Mouse (Mus musculus) hindbrain, embryonic 10.5 days (tissue): Measurements from ENCODE around the gene Antxr2. TPM values are rescaled to one million over a fixed set of nuclear protein-coding genes. Genes with fewer than 3 reads are reported as not detected.

Source experiments
- DNase-seq: peaks from one replicate; pipeline ENCODE4 v3.0.0-alpha.2; 2017; ENCODE audit warnings: low spot score
- H3K27ac ChIP-seq: fragments of 300-500 bp; sonication (generic); 2 replicates; pipeline ENCODE4 v1.5.1; 2016; ENCODE audit warnings: mild to moderate bottlenecking, moderate library complexity
- H3K27me3 ChIP-seq: fragments of 300-500 bp; sonication (generic); 2 replicates; pipeline ENCODE4 v1.6.1; 2016; ENCODE audit warnings: mild to moderate bottlenecking; ENCODE audit not compliant: poor library complexity, insufficient read depth, severe bottlenecking
- H3K36me3 ChIP-seq: fragments of 300-500 bp; sonication (generic); 2 replicates; pipeline ENCODE4 v1.6.1; 2016; ENCODE audit warnings: mild to moderate bottlenecking, moderate library complexity
- H3K4me1 ChIP-seq: fragments of 300-500 bp; sonication (generic); replicated peaks from 2 replicates; pipeline ENCODE4 v1.6.1; 2016; ENCODE audit warnings: mild to moderate bottlenecking
- H3K4me3 ChIP-seq: fragments of 300-500 bp; sonication (generic); 2 replicates; pipeline ENCODE4 v1.5.1; 2016; ENCODE audit warnings: mild to moderate bottlenecking, moderate library complexity
- H3K9me3 ChIP-seq: fragments of 300-500 bp; sonication (generic); 2 replicates; pipeline ENCODE4 v1.6.1; 2016; ENCODE audit warnings: mild to moderate bottlenecking, moderate library complexity
- WGBS: fragments of 180-500 bp; shearing (Covaris S2); methylation state at CpG from one replicate; pipeline ENCODE4 v1.1.7; 2016; 5-methylcytosine and 5-hydroxymethylcytosine counted together
- polyA plus RNA-seq: library from polyadenylated mRNA; unstranded; fragments of >200 nt; fragmentation: Nextera tagmentation; extraction: Ambion mirVana; gene quantifications from 2 replicates; pipeline ENCODE4 v1.2.1, GENCODE M21; 2016

The Antxr2 gene
- polyA plus RNA-seq, 1 experiment from 2014 or later, result 10.1 TPM

GRCm38 (mm10) chr5:97947261-97947660 lies 83.6 kb downstream of the Antxr2 start:
- Histone ChIP-seq H3K27me3 (no peaks in the 10 kb centered on the region), H3K36me3 (peaks cover 14% of the 10 kb centered on the region), H3K9me3 (no peaks in the 10 kb centered on the region), H3K4me1 (no peaks in the 10 kb centered on the region), H3K27ac (no peak overlapping the region), H3K4me3 (no peak overlapping the region)
- WGBS, result 76% methylated on average over 3 of the region's 3 CpGs
- DNase-seq, result no peak

- no peaks in the 10 kb centered on the region for H3K4me1 ChIP-seq
- H3K27me3 ChIP-seq, result no peaks in the 10 kb centered on the region
- 92% methylated on average over 4 of the region's 4 CpGs for WGBS
- no peak overlapping the region for H3K4me3 ChIP-seq
- H3K27ac ChIP-seq, result no peak overlapping the region
- no peak for DNase-seq
- peaks cover 14% of the 10 kb centered on the region for H3K36me3 ChIP-seq
- no peaks in the 10 kb centered on the region for H3K9me3 ChIP-seq
Measured at GRCm38 (mm10) chr5:97946236-97946635, 84.6 kb downstream of the Antxr2 start.

GRCm38 (mm10) chr5:97935140-97936129 lies 95.4 kb downstream of the Antxr2 start:
- Histone ChIP-seq H3K4me1 (peaks cover 9% of the 10 kb centered on the region), H3K4me3 (peak overlapping the region; percentile 65), H3K27me3 (peaks cover 27% of the 10 kb centered on the region), H3K9me3 (no peaks in the 10 kb centered on the region), H3K27ac (peak overlapping the region; percentile 72), H3K36me3 (no peaks in the 10 kb centered on the region; the same call in 1 of the 2 replicates)
- peak; percentile 50 for DNase-seq
- WGBS, result 2% methylated on average over 56 of the region's 56 CpGs

- DNase-seq, result no peak
- Histone ChIP-seq H3K27ac (no peak overlapping the region), H3K4me1 (no peaks in the 10 kb centered on the region), H3K4me3 (no peak overlapping the region), H3K9me3 (no peaks in the 10 kb centered on the region), H3K27me3 (no peaks in the 10 kb centered on the region), H3K36me3 (no peaks in the 10 kb centered on the region)
- 89% methylated on average over 11 of the region's 11 CpGs for WGBS
Measured at GRCm38 (mm10) chr5:97917654-97918053, 113.2 kb downstream of the Antxr2 start.

GRCm38 (mm10) chr5:97914890-97915289 lies 116.0 kb downstream of the Antxr2 start:
- H3K27ac ChIP-seq, result no peak overlapping the region
- no peaks in the 10 kb centered on the region for H3K4me1 ChIP-seq
- H3K4me3 ChIP-seq, result no peak overlapping the region
- H3K9me3 ChIP-seq, result no peaks in the 10 kb centered on the region
- H3K36me3 ChIP-seq, result no peaks in the 10 kb centered on the region
- no peaks in the 10 kb centered on the region for H3K27me3 ChIP-seq
- 84% methylated on average over 2 of the region's 2 CpGs for WGBS
- no peak for DNase-seq

- no peak for DNase-seq
- Histone ChIP-seq H3K4me1 (no peaks in the 10 kb centered on the region), H3K4me3 (no peak overlapping the region), H3K27me3 (no peaks in the 10 kb centered on the region), H3K9me3 (no peaks in the 10 kb centered on the region), H3K36me3 (no peaks in the 10 kb centered on the region), H3K27ac (no peak overlapping the region)
- WGBS, result 93% methylated on average over 6 of the region's 6 CpGs
Measured at GRCm38 (mm10) chr5:97913901-97914300, 116.9 kb downstream of the Antxr2 start.

GRCm38 (mm10) chr5:97907482-97907881 lies 123.4 kb downstream of the Antxr2 start:
- DNase-seq, result no peak
- no peaks in the 10 kb centered on the region for H3K36me3 ChIP-seq
- no peaks in the 10 kb centered on the region for H3K4me1 ChIP-seq
- H3K4me3 ChIP-seq, result no peak overlapping the region
- 78% methylated on average over 6 of the region's 6 CpGs for WGBS
- no peaks in the 10 kb centered on the region for H3K9me3 ChIP-seq
- no peak overlapping the region for H3K27ac ChIP-seq
- no peaks in the 10 kb centered on the region for H3K27me3 ChIP-seq

GRCm38 (mm10) chr5:97906537-97907266 lies 124.1 kb downstream of the Antxr2 start:
- H3K9me3 ChIP-seq, result no peaks in the 10 kb centered on the region
- no peaks in the 10 kb centered on the region for H3K4me1 ChIP-seq
- WGBS, result 80% methylated on average over 13 of the region's 13 CpGs
- H3K27ac ChIP-seq, result no peak overlapping the region
- no peak overlapping the region for H3K4me3 ChIP-seq
- DNase-seq, result peak; percentile 6
- no peaks in the 10 kb centered on the region for H3K27me3 ChIP-seq
- H3K36me3 ChIP-seq, result no peaks in the 10 kb centered on the region

- Histone ChIP-seq H3K27ac (no peak overlapping the region), H3K4me1 (no peaks in the 10 kb centered on the region), H3K27me3 (no peaks in the 10 kb centered on the region), H3K4me3 (no peak overlapping the region), H3K9me3 (no peaks in the 10 kb centered on the region), H3K36me3 (no peaks in the 10 kb centered on the region)
- 86% methylated on average over 3 of the region's 3 CpGs for WGBS
- no peak for DNase-seq
Measured at GRCm38 (mm10) chr5:97905856-97906255, 125.0 kb downstream of the Antxr2 start.

- Histone ChIP-seq H3K36me3 (no peaks in the 10 kb centered on the region), H3K4me3 (no peak overlapping the region), H3K9me3 (no peaks in the 10 kb centered on the region), H3K27me3 (no peaks in the 10 kb centered on the region), H3K4me1 (no peaks in the 10 kb centered on the region), H3K27ac (no peak overlapping the region)
- 94% methylated on average over 7 of the region's 7 CpGs for WGBS
- DNase-seq, result no peak
Measured at GRCm38 (mm10) chr5:97901096-97901495, 129.7 kb downstream of the Antxr2 start.

- H3K9me3 ChIP-seq, result peaks cover 6% of the 10 kb centered on the region; the same call in 1 of the 2 replicates
- no peak overlapping the region for H3K27ac ChIP-seq
- no peak overlapping the region for H3K4me3 ChIP-seq
- H3K36me3 ChIP-seq, result peaks cover 3% of the 10 kb centered on the region
- no peak for DNase-seq
- WGBS, result 76% methylated on average over 5 of the region's 5 CpGs
- H3K4me1 ChIP-seq, result no peaks in the 10 kb centered on the region
- H3K27me3 ChIP-seq, result no peaks in the 10 kb centered on the region
Measured at GRCm38 (mm10) chr5:97899321-97899720, 131.5 kb downstream of the Antxr2 start.

- 93% methylated on average over 6 of the region's 6 CpGs for WGBS
- H3K4me1 ChIP-seq, result no peaks in the 10 kb centered on the region; the same call in 1 of the 2 replicates
- H3K27ac ChIP-seq, result no peak overlapping the region
- H3K36me3 ChIP-seq, result peaks cover 22% of the 10 kb centered on the region; the same call in 1 of the 2 replicates
- no peaks in the 10 kb centered on the region for H3K9me3 ChIP-seq
- no peak for DNase-seq
- H3K27me3 ChIP-seq, result no peaks in the 10 kb centered on the region
- H3K4me3 ChIP-seq, result no peak overlapping the region
Measured at GRCm38 (mm10) chr5:97885427-97885826, 145.4 kb downstream of the Antxr2 start.

GRCm38 (mm10) chr5:97884110-97884509 lies 146.7 kb downstream of the Antxr2 start:
- H3K9me3 ChIP-seq, result no peaks in the 10 kb centered on the region
- H3K27me3 ChIP-seq, result no peaks in the 10 kb centered on the region
- peaks cover 22% of the 10 kb centered on the region; the same call in 1 of the 2 replicates for H3K36me3 ChIP-seq

More at GRCm38 (mm10) chr5:97884110-97884509, 146.7 kb downstream of the Antxr2 start:
- no peak for DNase-seq
- Histone ChIP-seq H3K4me3 (no peak overlapping the region), H3K27ac (no peak overlapping the region), H3K4me1 (no peaks in the 10 kb centered on the region; the same call in 1 of the 2 replicates)
- WGBS, result 84% methylated on average over 3 of the region's 3 CpGs
